Mouse (Mus musculus): ENCODE measurements around the gene Pdlim7. TPM values are rescaled to one million over a fixed set of nuclear protein-coding genes. Genes with fewer than 3 reads are reported as not detected.

Pdlim7 gene
- total RNA-seq, 2 experiments from 2014 or later, result 458 to 513 TPM

DNA sequence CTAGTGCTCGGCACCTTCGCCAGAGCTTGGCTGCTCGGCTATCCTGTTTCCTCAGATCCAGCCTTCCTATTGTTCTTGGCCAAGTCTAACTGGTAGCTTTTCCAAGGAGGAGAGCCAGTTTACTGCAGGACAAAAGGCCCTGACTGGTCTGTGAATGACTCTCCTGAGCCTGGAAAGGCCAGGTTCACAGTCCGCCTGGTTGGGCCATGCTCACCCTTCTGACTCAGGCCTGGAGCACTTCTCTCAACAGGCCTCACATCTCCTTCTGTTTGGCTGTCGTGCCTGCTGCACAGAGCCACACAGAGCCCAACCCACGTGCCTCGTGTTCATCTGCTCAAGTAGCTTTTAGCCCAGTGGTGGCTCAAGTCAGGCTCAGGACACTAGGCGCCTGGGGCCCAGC is 9.3 kb upstream of the Pdlim7 start:
- DNase-seq, result no peak

DNA sequence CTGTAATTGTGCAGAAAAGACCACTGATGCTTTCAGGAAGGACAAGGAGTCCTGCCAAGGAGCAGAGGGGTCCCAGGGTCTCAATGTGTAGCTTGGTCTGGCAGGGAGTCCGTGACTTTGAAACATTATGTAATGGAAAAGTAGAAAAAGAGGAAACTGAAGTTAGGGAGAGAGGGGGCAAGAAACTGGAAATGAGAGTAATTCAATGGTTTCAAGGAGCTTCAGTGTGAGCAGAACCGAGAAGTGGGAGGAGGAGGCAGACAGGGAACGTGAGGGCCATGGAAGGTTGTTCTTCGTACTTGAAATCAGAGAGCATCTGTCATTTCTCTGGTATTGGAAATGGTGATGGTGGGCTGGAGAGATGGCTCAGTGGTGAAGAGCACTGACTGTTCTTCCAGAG is 6.1 kb upstream of the Pdlim7 start:
- DNase-seq, result no peak

DNA sequence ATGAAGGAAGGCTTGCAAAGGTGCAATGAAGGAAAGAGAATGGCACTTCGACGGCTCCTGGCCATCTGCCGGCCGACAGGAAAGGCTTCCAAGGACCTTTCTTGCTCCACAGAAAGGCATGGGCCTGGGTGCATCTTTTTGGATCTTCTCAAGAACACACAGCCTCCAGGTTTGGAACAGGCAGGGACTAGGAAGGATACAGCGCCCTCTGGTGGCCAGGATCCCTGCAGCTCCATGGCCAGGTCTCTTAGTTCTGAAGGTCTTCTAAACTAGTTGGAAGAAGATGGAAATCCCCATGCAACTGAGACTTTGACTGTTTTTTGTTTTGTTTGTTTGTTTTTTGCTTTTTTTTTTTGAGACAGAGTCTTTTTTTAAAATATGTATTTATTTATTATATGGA is 3.5 kb upstream of the Pdlim7 start:
- peak; percentile 94 for DNase-seq

DNA sequence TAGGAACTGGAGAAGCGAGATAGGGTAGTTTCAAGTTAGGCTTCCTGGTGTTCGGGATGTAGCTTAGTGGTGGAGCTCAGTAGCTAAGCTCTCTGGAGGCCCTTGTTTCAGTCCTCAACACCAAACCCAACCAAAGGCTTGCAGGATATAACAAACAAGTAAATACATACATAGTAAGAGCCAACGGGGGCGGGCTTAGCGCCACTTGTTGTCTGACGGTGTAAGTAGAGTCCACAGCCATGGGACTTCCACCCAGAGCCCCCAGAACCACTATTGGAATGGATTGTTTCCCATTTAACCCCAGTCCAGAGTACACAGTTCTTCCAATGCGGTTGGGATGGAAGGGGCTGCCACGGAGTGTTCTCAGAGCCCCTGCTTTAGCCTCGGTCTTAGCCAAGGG is 352 bp upstream of the Pdlim7 start:
- no peak for DNase-seq

DNA sequence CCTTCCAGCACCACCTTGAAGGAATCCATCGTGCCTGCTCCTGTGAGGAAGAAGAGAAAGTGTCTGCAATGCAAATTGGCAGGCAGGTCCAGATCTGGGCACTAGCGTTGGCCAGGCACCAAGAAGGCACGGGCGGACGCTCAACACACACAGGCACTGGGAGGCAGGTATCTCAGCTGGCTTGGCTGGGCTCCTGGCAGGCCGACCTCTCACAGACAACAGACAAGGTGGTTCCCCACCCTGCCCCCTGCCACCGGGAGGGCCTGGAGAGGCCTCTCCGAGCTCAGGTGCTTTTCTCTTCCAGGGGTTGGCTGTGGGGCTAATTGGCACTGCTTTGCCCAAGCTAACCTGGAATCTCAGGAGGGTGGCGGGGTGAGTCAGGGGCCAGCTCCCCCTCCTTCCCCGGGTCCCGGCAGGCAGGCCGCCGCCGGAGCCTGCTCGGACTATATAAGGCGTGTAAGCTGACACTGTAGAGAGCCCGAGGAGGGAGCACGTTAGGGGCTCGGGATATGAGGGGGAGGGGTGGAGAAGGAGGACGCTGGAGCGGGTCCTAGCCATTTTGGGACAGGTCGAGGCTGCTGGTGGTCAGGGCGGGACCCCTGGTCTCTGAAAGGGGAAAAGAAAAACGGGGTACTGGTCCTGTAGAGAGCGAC is 971 bp downstream of the Pdlim7 start:
- peak; percentile 68 for DNase-seq

DNA sequence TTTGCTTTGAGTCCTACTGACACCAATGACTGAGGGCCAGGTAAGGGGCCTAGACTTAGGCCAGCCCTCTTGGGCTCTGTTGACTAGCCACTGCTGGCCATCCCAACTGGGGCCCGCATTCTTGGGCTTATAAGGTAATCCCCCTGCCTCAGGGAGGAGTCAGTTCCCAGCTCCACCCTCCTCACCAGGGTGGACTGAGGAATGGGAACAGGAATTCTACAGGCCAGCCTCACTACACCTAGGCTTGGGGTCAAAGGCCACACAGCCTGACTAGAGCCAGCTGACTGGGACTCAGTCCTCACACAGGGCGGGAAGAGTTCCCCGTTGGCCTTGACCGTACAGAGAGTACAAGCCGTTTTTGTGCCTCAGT is 2.0 kb downstream of the Pdlim7 start:
- peak; percentile 33 for DNase-seq

DNA sequence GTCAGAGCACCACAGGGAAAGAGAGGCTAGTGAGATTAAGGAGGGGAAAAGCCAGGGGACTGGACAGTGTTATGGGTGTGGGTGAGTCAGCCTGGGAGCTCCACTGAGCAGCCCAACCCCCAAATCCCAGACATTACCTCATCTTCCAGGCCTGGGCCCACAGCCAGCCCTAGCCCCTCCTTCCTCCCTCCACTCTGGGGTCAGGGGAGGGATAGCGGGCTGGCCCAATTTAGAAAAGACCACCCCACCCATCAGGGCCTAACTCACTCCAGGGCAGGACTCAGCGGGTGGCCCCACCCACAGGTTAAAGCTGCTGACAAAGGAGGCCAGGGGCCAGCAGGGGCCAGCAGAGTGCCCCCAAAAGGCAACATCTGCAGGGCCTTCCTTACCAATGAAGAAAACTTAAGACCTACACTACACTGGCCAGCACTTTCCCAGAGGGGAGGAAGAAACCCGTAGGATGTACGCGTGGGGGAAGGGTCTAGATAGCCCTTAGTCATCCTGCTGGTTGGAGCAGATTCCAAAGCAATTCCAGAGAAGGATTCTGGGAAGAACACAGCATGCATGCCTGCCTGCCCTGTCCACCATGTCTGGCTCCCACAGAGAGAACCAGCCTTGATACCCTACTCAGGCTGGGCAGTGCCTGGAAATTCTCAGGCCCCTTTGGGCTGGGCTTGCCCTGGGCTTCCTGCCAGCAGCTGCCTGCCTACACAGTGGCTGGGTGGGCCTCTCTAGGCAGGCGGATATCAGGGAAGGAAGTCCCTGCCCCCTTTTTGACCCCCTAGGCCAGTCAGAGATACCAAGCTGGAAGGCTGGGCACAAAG is 2.6 kb downstream of the Pdlim7 start:
- DNase-seq, result peak; percentile 83

DNA sequence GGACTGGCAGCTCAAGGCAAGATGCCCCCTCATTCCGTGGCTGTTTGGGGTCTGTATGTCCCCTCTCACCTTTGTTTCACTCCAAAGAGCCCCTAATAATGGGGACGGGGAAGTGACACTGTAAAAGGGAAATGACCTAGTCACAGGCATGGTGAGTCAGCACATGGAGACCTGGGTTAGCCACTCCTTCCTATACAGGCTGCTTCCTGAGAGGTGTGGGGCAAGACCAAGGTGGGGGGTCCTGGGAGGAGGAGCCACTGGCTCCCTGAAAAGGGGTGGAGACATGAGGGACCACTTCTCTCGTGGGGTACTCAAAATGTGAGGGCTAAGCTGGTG is 3.2 kb downstream of the Pdlim7 start:
- no peak for DNase-seq

DNA sequence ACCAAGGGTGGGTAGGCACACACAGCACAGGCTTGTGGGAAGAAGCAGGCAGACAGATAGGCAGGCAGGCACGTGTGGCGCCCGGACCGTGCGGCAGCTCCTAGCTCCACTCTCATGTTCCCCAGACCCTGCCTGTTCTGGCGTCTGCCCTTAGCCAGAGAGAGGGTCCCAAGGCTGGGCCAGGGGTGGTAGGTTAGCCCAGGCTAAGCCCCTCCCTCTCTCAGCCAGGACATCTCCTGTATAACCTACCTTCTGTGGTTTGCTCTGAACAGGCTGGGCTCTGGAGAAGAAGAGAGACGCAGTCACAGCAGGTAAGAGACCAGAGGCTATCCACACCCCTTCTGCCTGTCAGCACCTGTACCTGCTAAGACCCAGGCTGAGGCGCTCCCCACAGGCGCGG is 4.9 kb downstream of the Pdlim7 start:
- DNase-seq, result no peak

DNA sequence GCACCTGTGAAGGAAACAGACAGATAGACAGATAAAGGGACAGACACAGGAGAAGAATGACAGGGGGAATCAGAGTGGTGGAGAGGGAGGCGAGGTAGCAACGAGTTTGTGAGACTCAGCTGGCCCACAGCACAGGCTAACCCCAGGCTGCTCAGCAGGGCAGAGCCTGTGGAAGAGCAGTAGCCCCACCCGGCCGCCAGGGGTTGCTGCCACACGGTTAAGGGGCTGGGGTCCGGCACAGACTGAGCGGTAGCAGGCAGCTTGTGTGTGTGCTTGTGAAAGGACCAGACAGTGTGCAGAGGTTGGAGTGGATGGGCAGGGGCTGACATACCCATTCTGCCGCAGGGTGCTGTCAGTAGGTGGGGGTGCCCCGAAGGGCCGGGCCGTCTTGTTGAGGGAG is 5.6 kb downstream of the Pdlim7 start:
- DNase-seq, result no peak

DNA sequence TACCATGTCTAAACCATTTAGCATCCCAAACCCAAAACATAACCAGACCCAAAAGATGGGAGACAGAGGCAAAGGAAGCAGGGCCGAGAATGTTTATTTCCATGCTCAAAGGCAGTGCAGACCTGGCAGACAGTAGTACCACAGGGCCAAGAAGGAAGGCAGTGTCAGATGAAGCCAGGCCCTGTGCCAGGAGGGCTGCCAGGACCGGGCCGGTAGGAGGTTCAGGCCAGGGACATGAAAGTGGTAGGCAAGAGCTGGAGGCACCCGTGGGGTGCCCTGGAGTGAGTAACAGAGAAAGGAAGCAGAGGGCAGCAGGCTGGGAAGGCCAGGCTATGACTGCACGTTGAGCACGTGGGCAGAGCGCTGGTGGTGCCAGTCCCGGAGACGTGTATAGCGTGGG is 6.8 kb downstream of the Pdlim7 start:
- DNase-seq, result peak; percentile 71

DNA sequence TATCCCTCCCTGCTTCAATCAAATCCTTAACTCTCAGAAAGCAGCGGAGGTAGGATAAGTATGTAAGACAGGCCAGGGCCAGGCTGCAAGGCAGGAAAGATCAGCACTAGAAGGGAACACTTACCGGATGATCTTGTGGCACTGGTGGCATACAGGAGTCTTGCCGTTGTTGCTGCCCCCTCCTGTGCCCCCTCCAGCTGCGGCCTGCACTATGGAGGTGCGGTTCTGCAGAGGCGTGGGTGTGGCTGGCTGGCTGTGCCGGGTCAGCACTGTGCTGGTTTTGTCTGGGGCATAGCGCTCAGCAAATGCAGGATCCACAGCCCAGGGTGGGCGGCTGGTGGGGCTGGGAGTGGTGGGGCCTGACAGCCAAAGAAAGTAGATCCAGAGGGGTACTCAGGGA is 7.7 kb downstream of the Pdlim7 start:
- no peak for DNase-seq

DNA sequence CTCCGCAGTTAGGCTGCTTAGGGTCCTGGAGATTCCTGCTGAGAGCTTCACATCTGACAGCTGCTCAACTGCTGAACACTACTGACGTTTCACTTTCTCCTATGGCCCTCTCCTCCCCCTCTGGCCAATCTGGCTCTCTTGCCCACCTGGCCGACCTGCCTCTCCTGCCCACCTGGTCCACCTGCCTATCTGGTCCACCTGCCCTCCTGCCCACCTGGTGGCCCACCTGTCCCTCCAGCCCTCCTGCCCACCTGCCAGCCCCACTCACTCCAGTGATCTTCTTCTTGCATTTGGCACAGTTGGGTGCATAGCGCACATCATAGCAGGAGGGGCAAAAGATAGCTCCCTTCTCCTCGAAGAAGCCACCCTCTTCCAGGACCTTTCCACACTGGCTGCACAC is 9.1 kb downstream of the Pdlim7 start:
- DNase-seq, result no peak

DNA sequence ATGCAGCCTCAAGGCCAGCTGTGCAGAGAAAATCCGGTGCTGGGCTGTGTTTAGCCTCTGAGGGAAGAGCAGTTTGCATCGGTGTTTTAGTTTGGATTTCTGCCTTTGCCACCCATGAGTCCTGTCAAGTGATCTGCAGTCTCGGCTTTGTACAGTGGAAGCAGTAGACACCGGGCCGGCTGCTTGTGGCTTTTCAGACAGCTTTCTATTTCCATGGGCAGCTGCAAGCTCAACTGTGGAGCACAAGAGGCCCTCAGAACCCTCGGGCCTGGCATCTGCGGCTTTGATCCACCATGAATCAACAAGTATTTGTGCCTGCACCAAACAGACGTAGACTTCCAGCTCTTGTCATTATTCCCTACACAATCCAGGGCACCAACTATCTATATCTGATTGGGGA is 11.1 kb downstream of the Pdlim7 start:
- no peak for DNase-seq

DNA sequence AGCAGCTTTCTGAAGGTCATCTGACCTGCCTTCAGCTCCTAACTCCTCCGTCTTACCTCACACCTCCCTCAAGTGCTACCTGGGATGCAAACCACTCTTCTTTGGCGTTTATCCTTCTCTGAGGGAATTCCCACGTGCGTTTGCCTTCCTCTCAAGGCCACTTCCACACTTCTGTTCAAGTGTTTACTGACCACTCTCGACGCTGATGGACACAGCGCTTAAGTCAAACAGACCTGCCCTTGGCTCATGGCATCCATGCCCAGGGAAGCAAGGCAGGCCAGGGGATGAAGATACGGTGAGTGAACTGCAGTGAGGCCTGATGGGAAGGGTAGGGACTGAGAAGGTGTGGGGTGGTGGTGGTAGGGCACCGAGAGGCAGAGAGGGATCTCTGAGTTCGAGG is 12.9 kb downstream of the Pdlim7 start:
- no peak for DNase-seq

DNA sequence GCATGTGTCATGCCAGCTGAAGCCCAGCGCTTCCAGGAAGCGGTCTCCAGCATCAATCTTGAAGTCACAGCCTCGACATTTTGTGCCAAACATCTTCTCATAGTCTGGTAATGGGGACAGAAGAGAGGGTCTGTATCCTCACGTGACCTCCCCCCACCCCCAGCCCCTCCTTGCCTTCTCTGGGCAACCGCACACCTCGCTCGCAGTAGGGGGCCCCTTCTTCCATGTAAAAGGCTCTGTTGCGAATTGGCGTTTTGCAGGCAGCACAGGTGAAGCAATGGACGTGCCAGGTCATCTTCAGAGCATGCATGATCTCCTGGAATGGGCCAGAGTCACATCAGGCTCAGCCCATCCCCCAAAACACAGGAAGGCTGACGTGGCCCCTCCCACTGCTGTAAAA is 14.6 kb downstream of the Pdlim7 start:
- no peak for DNase-seq

DNA sequence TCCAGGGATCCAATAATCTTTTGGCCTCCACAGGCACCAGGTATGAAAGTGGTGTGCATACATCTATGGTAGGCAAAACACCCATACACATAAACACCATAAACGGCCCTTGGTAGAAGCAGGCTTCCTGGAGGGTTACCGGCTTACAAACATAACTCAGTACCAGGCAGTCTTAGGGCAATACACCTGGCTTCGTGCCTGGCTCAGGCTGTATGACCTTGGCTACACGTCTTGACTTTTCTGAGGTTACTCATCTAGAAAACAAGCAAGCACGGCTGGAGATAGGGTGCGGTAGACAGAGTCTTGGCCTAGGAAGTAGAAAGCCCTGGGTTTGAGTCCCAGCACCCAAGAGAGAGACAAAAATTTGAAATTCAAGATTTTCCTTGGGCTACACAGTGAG is 16.8 kb downstream of the Pdlim7 start:
- no peak for DNase-seq

DNA sequence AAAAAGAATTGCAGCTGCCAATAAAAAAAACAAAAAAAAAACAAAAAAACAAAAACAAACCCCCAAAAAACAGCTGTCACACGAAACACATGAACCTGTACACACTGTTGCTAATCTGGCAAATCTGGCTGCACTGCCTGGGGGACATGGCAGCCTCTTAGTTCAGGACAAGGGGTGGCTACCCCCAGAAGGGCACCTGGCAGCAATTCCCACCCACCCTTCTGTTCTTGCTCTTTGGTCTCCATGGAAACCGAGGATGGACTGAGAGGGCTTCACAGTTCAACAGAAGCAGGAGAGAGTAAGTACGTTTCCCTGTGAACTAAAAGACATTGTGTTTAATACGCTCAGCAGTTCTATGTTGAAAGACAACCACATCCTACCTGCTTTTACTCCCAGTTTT is 17.8 kb downstream of the Pdlim7 start:
- DNase-seq, result no peak

DNA sequence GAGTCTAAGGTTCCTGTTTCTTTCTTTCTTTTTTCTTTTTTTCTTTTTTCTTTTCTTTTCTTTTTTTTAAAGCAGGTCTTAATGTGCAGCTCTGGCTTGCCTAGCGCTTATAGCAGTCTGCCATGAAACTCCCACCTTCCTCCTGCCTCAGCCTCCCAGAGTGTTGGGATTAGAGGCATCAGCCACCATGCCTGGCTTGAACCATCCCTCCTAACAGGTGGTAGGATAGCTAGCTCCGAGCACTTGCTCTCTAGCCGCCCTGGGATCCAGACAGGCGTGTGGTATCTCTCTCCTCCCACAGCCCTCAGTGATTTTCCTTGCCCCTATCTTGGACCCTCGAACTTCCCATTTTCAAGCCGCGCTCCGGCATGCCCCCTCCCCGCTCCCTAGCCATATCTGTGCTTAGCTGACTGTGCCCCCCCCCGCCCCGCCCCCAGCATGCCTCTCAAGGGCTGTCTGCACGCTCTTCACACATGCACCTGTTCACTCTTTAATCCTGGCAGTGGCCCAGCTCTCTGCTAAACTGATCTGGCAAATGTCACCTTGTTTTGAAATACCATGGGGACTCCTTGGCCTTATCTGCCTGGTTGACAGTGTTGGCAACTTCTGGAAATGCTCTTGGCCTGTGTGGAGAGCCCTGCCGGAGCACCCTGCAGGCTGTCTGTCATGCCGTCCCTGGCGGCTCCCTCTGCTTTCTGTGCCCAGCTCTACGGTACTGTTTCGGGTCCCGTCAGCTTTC is 18.4 kb downstream of the Pdlim7 start:
- peak; percentile 60 for DNase-seq

DNA sequence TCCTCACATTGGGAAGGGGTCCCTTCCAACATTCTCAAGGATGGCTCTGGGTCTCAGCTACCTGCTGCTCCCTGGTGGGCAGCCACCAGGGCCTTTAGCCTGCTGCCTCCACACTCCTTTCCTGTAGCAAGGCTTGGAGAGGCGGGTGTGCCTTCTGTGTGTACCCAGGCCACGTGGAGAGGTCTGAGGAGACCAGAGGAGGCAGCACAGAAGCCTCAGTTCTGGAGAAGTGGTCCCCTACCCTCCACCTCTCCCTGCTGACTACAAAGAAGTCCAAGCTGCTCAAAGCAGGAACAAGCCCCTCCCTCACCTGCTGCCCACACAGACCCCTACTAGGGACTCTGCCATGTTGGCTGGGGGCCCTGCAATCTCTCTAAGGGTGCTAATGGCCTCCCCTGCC is 19.2 kb downstream of the Pdlim7 start:
- no peak for DNase-seq

DNA sequence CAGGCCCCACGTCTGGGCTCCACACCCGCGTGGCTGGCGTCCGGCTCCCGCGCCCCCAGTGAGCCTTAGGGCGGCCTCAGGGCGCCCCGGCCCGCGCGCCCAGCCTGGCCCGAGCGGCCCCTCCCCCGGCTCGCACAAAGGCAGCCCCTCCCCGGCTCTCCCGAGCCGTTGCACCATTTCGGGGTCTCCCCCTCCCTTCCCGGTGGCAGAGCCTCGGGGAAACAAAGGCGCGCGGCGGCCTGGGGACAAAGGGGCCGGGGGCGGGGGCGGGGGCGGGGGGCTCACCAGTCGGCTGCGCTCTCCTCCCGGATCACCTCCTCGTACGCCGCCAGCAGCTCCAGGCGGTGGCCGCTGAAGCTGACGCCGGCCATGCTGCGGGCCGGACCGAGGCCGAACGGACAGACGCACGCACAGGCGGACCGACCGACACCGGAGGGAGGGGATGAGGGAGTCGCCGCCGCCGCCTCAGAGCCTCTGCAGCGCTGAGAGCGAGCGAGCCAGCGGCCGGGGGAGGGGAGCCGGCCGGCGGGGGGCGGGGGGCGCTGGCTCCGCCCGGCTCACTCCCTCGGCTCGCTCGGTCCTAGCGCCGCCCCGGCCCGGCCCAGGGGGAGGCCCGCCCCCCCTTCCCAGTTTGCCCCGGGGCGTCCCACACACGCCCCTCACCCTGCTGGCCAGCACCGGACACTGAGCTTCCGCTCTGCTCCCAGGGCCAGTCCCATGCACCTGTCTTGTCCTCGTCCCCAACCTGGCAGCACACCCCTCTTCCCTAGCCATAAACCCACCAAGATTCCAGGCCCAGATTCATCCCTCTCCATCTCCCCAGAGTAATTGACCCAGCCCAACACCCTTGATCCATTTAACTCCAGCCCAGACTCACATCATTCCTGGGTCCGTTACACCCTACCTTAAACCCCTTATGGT is 25.6 kb downstream of the Pdlim7 start, which contains the start of gene Dbn1:
Gene Dbn1 (minus strand): TSS at position 534 of the 921 bp plus-strand sequence.
- peak; percentile 70 for DNase-seq

DNA sequence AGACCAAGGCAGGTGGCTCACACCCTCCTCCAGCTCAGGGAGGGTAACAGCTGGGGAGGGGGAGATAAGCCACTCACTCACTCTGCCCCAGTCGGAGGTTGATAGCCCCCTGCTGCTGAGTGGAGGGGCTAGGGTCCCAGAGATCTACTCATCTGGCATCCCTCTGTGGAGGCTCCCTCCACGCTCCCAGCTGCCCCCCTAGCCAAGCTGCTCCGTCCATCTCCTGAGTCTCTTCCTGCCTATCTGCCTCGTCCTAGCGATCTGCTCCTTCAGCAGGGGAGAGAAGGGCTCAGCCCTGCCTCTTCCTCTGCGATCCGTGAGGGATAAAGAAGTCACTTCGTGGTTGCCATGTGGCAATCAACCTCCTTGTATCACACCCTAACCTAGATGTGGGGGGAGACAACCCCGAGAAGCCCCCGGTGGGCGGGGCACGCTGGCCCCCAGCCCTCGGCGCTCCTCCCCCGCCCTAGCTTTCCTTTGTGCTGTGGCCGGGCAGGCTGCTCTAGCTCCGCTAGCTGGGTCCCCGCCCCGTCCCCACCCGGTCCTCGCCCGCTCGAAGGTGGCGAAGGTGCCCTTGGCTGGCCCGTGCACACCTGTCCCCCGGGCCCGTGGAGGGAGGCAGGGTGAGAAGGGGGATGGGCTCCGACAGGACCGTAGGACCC is 26.4 kb downstream of the Pdlim7 start:
- peak; percentile 54 for DNase-seq

Data from gastrocnemius, postnatal 10 days (tissue).